Mouse (Mus musculus) erythroblast, adult 5-6 weeks (primary cell): ENCODE results near the gene Osbpl10. TPM values are rescaled to one million over a fixed set of nuclear protein-coding genes. Genes with fewer than 3 reads are reported as not detected.

Source experiments
- ATAC-seq: replicated peaks from 2 replicates; pipeline ENCODE4 v1.8.0; 2016; ENCODE audit warnings: moderate number of reproducible peaks, mild to moderate bottlenecking, moderate TSS enrichment, inconsistent platforms; ENCODE audit not compliant: poor library complexity, low FRiP score, severe bottlenecking
- total RNA-seq, 2 experiments: library from RNA; stranded (forward) in 1 of 2; stranded (reverse) in 1 of 2; fragments of 150-400 nt in 1 of 2; fragments of 200-764, 138-1000 nt in 1 of 2; gene quantifications; 2 replicates each; pipeline versions ENCODE4 v1.2.3 to v1.2.4; 2015 to 2017; ENCODE audit warnings: low replicate concordance in 2 of 2

Osbpl10 gene
- total RNA-seq, 2 experiments from 2014 or later = not detected

DNA sequence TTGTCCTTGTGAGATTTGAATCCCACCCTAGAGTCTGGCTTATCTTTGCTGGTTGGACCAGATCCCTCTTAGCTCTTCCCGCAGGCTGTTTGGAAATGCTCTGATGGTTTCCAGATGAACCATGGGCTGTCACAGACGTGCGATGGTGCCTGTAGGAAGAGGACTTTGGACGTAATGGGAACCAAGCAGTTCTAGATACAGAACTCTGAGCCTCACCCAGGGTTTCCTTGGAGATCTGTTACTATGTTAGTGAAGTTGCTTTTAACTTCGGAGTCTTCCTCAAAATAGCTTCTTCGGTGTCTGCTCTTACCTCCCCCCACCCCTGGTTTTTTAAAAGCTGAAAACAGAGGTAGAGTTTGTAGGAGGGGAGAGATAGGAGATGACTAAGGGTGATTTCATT, 1.6 kb downstream of the Osbpl10 start:
- no peak for ATAC-seq

DNA sequence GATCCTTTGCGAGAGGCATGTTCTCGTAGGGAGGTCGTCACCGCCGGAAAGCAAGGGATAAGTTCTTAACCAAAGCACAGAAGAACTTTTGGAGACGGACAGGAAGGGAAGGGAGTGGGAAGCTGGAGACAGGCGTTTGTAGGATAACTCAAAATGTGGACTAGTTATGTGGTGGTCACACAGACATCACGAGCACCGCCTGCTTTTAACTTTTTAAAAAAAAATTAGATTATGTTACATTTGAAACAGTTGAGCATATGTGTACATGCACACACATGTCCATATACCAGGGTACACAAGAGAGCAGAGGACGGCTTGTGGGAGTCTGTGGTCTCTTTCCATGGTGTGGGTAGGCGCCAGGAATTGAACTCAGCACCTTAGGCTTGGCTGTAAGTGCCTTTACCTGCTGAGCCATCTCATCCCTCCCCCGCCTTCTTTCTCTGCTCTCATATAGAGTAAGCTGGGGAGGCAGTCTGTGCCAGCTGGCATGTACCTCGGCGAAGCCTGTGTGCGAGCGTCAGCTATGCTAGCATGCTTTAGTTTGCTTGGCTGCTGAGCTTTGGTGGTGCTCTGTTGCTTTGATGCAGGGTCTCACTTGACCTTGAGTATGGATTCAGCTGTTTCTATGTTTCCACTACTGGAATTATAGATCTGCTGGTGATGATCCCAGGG, 4.5 kb downstream of the Osbpl10 start, which contains the start of gene Rps27rt:
TSS of gene Rps27rt (minus strand) at position 51 of the 672 bp plus-strand sequence.
- no peak for ATAC-seq

DNA sequence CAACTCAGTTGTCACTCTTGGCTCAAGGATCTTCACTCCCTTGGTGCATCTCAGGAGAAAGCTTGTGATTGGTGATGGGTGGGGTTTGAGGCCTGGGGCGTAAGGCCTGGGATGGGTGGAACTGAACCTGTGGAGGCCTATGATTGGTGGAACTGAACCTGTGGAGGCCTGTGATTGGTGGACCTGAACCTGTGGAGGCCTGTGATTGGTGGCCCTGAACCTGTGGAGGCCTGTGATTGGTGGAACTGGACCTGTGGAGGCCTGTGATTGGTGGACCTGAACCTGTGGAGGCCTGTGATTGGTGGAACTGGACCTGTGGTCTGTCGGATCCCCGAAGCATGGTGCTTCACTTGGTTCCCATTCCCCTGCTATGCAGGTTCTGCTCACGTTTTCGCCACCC, 7.4 kb downstream of the Osbpl10 start:
- ATAC-seq = no peak

DNA sequence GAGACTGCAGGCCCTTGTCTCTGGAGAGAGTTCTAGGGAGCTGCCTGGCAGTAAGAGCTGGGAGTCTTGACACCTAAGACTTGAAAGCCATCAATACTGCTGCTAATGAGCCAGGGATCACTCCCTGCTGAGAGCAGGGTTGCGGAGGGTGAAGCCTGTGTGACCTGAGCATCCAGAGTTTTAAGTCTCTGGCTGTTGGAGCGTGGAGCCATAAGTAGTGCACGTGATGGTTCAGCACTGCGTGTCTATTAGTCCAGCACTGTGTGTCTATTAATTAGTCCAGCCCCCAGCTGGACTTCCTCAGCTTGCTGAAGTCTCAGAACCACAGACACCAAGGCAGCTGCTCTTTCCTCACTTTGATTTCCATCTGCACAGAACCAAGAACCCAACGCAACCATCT, 8.0 kb downstream of the Osbpl10 start:
- no peak for ATAC-seq

DNA sequence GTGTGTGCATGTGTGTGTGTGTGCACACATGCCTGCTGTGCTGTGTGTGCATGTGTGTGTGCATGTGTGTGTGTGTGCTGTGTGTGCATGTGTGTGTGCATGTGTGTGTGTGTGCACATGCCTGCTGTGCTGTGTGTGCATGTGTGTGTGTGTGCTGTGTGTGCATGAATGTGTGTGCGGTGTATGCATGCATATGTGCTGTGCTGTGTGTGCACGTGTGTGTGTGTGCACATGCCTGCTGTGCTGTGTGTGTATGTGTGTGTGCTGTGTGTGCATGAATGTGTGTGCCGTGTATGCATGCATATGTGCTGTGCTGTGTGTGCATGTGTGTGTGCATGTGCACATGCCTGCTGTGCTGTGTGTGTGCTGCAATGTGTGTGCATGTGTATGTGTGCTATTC, 9.7 kb downstream of the Osbpl10 start:
- ATAC-seq = no peak

DNA sequence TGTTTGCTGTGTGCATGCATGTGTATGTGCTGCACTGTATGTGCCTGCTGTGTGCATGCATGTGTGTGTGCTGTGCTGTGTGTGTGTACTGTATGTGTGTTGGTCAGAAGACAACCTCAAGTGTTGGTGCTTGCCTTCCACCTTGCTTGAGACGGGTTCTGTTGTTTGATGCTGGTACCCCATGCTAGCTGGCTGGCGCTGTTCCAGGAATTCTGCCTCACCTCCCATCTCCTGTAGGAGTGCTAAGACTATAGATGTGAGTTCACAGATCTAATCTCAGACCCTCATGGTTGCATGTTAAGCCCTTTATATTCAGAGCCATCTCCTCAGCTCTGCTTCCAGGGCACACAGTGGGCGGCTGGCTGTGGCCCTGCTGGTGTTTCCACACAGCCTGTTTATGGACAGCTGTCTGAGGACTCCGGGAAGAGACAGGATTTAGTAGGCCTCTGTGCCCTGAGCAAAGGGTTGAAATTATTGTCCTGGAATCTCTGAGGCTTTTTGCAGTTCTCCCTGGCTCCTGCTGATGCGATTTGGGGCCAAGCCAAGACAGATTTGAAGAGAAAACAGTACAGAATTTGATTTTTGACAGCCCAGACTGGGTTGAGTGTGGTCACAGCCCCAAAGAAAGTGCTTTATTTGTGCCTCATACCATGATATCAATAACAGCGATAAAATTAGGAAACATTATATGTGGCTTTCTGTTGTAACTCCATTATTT, 10.4 kb downstream of the Osbpl10 start:
- no peak for ATAC-seq

DNA sequence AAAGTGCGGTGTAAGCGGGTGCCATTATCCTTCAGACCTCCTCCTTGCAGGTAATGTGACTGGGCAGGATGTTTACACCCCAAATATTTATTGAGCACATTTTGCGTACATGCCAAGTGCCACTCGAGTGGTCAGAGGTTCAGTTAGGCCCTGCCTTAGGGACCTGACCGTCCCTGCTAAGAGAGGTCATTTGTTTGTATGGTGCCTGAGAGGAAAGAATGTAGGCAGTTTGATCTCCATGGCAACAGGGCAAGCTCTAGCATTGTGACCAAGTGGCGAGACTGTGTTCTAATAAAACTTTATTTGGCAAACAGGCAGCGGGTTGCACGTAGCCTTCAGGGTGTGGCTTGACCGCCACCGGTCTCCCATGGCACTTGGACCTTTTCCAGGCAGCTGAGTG, 12.1 kb downstream of the Osbpl10 start:
- no peak for ATAC-seq

DNA sequence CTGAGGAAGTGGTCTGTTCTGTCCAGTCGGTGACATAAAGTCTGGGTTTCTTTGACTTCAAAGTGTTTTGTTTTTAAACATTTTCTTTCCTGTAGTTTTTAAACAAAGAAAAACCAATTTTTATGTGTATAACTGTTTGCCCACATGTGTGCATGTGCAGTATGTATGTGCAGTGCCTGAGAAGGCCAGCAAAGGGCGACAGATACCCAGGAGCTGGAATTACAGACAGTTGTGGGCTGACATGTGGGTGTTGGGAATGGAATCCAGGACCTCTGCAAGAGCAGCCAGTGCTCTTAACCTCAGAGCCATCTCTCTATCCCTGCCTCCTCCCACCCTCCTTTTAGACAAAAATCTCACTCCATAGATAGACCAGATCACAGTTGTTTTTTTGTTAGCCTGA, 14.2 kb downstream of the Osbpl10 start:
- no peak for ATAC-seq

DNA sequence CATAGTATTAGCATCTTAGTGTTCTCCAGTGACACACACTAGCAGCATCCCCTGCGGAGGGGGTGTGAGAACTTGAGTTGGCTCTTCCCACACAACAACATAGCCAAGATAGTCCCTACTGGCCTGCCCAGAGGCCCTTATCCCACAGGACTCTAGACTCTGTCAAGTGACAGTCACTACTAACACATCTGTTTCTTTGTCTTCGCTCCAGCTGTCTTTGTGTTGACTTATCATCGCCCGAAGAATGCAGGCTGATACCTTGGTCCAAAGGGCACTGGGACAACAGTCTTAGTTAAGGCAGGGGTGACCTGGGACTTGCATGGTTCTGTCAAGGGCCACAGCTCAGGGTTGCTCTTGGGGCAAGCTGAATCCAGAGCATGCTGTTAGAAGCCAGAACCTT, 16.9 kb downstream of the Osbpl10 start:
- no peak for ATAC-seq

DNA sequence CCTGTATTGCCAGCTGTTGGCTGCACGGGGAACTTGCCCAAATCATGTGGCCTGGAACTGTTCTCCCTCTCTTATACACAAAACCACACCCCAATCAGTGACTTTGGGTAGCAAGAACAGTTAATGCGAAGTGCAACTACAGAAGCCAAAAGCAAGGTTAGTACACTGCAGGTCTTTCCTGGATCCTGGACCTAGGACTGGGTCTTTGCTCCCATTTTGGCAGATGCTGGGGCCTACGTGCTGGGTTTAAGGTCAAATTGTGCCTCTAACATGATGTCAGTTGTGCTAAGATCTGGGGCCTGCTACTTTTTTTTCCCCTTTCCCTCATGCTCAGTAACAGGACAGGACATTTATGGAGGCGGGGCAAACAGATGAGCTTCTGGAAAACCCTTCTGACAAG, 17.3 kb downstream of the Osbpl10 start:
- ATAC-seq = no peak

DNA sequence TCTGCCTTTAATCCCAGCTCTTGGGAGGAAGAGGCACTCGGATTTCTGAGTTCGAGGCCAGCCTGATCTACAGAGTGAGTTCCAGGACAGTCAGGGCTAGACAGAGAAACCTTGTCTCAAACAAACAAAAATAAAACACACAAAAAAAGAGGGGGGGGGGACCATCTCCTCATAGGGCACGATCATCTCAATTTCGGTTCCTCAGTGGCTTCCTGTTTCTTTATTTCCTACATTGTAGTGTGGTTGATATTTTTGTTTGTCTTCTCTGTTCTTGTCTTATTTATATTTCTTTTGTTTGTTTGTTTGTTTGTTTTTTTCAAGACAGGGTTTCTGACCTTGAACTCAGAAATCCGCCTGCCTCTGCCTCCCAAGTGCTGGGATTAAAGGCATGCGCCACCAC, 18.1 kb downstream of the Osbpl10 start:
- ATAC-seq = no peak

DNA sequence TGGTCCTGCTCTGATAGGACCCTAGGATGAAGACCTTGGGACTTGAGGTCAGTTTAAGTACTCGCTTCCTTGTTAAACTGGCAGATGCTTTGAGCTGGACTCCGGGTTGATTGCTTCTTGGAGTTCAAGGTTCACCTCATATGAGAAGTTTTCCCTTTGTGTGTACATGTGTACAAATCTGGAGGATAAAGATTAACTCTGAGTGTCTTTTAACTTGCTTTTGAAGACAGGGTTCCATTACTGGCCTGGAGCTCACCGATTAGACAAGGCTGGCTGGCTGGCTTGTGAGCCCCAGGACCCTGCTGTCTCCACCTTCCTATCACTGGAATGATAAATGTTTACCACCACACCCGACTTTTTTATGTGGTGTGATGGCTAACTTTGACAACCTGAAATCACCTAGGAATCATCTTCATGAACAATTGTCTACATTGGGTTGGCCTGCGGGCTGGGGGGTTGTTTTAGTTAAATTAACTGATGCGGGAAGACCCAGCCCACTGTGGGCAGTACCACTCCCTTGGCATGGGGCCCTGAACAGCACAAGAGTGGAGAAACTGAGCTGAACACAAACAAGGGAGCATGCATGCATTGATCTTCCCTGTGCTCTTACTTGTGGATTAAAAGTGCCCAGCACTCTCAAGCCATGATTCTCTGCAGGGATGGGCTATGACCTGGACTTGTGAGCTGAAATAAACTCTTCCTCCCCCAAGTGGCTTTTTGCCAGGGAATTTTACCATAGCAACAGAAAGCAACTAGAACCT, 20.8 kb downstream of the Osbpl10 start:
- ATAC-seq = no peak

DNA sequence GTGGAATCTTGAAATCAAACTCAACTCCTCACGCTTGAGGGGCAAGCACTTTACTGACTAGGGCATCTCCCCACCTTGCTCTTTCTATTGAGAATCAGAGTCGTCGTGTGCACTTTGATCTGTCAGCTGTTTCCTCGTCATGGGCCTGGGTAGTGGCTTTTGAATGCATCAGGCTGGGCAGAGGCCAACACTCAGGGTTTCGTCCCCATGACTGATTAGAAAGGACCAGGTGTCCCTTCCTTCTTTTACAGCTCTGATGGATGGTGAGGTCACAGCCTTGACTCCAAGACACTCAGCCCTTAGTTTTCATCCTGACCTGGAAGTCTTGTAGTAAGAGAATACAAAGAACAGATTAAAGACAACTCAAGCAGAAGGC, 21.4 kb downstream of the Osbpl10 start:
- no peak for ATAC-seq

DNA sequence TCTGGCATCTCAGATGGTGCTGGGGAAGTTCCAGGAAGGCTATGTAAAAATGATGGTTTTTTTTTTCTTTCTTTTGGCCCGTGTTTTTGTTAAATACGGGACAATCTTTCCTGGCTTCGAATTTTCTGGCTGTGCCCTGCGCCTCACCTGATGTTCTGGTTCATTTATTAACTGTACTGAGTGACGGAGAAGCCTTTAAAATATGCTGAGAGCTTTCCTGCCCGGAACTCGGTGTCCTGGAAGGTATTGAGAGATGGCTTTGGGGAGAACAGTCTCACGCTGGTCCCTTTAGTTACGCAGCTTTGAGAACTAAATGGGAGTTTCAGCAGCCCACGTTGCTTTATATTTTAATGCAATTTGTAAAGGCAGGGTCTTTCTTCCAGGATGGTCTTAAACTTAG, 27.1 kb downstream of the Osbpl10 start:
- ATAC-seq = no peak

DNA sequence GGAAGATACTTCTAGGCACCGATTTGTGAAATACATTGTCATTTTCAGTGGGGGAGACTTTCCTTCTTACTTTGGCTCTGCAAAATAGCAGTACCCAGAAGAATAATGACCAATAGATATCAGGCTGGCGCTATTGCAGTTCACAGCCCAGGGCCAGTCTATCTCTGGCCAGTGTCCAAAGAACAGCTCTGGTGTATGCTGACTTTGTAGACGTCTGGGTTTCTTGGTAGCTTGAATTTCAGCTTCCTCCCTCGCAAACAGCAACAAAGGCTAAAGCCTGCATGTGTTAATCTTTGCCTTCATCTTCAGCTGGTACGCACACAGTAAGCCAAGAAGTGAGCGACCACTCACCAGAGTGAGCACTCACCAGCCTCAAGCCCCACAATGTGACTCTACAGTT, 29.4 kb downstream of the Osbpl10 start:
- no peak for ATAC-seq

DNA sequence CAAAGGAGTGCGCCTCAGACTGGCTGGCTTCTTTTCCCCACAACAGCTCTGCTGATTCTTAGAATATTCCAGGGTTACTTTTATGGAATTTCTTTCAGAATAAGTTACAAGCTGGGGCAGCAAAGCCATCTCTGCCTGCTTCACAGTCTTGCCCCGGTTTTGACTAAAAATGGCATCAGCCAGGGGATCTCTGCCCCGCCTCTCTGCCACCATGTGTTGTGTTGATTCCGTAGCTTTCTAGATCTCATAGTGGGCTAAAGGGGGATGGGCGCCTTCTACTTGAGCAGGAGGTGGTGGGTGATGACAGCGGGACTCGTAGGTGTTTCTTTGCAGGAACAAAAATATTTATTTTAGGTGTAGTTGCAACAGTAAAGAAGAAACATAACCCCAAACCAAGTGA, 29.8 kb downstream of the Osbpl10 start:
- no peak for ATAC-seq

DNA sequence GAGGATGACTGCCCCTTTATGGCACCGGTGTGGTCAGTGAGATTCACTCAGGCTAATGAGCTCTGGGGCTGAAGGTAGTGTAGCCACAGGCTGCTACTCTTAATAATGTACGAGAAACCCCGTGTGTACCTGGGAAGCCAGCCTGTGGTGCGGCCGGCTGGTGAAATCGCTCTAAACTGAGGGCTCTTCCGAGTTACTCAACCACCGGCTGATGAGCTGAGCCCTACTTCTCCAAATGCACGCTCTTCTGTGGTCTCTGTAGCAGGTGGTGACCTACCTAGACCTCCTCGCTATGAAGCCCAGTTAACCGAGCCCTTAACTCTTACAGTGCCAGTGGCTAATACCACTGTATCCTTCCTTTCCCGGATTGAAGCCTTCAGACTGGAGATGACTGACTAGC, 34.0 kb downstream of the Osbpl10 start:
- no peak for ATAC-seq

DNA sequence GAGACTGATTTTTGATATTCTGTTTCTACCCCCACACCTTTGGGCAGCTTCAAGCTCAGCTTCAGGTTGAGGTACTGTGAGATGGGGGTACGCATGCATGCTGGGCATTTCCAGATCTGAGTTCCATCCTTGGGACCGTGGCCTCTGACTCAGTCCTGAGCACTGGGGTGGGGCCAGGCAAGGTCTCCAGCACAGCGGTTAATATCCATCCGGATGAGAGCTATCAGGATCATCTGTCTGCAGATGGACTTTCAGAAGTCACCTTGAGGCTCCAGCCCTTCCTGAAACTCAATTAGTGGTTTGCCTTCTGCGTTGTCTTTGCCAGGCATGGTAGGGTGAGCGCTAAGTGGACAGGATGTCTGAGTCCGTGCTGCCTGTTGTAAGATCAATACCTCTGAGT, 41.8 kb downstream of the Osbpl10 start:
- no peak for ATAC-seq

DNA sequence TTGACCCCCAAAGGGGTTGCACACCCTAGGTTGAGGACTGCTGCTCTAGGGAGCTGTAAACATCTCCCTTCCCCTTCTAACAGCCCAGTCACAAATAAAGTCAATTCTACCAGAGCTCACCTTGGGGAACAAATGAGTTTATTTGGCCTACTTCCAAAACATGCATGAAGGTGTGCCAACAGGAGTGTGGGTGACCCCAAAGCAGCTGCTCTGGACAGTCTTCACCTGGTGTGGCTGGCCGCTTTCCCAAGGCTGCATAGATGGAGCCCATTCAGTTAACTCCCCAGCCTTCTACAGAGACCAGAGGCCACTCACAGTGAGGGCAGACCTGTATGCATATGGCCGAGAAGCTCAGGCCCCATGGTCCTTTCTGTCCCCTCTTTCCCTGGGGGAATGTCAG, 43.0 kb downstream of the Osbpl10 start:
- ATAC-seq = no peak

DNA sequence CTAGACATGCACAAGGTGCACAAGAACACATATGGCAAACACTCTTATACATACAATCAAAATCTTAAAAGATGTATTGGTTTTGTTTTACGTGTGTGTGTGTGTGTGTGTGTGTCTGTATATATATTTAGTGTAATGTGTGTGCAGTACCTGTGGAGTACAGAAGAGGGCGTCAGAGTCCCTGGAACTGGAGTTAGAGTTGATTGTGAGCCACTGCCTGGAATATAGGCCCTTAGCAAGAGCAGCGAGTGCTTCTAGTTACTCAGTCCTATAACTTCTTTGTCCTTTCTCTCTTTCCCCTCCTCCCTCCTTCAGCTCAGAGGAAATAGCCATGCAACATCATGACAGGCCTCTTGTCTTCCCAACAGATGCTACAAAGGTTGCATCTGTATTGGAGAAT, 44.8 kb downstream of the Osbpl10 start:
- no peak for ATAC-seq

DNA sequence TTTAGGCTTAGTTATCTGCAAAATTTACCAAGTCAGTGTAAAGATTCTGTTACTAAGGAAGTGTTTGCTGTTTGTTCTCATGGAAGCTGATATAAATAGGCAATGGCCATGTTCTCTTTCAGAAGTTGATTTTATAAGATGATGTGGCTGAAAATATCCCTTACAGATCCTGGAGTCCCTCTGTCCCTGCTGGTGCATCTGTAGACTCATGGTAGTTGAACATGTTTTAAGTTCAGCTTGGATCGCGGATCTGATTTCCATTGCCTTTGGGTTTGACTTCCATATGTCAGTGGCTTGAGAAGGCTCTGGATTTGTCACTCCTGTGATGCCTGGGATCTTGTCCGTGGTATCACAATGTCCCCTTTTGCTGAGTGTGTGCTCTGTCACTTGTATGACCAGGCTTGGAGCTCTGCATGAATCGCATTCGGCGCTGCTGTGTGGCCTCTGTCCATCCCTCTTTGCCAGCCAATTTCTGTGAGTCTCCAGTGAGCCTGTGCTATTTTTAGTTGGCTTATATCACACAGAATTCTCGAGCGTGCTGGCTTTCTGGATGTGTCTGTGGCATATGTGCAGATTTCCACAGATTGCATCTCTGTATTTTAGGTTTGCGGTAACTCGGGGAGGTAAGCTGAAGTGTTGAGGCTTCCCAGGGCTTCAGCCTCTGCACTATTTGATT, 45.5 kb downstream of the Osbpl10 start:
- ATAC-seq = no peak
